Mouse (Mus musculus): ENCODE results near the gene Gm49336. TPM values are rescaled to one million over a fixed set of nuclear protein-coding genes. Genes with fewer than 3 reads are reported as not detected.
A peak's percentile ranks its signal among the peaks of the same experiment; 100 is the strongest.

The Gm49336 gene
- total and polyA plus RNA-seq, 2 experiments from 2014 or later = 33.1 to 78.3 TPM

DNA sequence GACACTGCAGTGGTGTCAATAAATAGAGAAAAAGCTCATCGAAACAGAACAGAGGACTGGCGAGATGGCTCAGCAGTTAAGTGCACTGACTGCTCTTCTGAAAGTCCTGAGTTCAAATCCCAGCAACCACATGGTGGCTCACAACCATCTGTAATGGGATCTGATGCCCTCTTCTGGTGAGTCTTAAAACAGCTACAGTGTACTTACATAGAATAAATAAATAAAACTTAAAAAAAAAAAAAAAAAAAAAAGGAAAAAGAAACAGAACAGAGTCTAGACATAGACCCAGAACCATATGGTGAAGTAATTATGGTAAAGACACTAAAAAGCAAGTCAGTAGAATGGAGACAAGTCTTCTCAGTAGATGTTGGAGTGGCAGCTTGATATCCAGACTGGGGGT, 70.0 kb downstream of the Gm49336 start:
- ATAC-seq = no peak
- DNase-seq (ENCODE audit: low spot score) = no peak
- no peak overlapping the region for H3K4me2 ChIP-seq (ENCODE audit: low read depth, low read length)
- no peaks in the 10 kb centered on the region; the same call in 1 of the 2 replicates for H3K4me1 ChIP-seq (ENCODE audit: insufficient read depth, low read length)
- H3K9ac ChIP-seq (replicated peaks; ENCODE audit: low read length) = no peak overlapping the region
- H3K36me3 ChIP-seq (ENCODE audit: insufficient read depth, low read length) = no peaks in the 10 kb centered on the region
- H3K27me3 ChIP-seq (ENCODE audit: insufficient read depth, low read length) = no peaks in the 10 kb centered on the region
- H3K9me3 ChIP-seq (ENCODE audit: low read length) = no peaks in the 10 kb centered on the region
- peak; percentile 17; the same call in 1 of the 2 replicates for TF ChIP-seq CTCF (IDR thresholded peaks at IDR 0.05; ENCODE audit: low read depth)
- WGBS = 93% methylated on average over 2 of the region's 2 CpGs
- H3K27ac ChIP-seq = no peak overlapping the region
- H3K4me3 ChIP-seq (ENCODE audit: low read length) = no peak overlapping the region

GRCm38 (mm10) chr14:60178571-60178955, 72.7 kb downstream of the Gm49336 start:
- H3K9ac ChIP-seq (replicated peaks; ENCODE audit: low read length) = no peak overlapping the region
- no peak for TF ChIP-seq CTCF (IDR thresholded peaks at IDR 0.05; ENCODE audit: low read depth)
- no peaks in the 10 kb centered on the region; the same call in 1 of the 2 replicates for H3K4me1 ChIP-seq (ENCODE audit: insufficient read depth, low read length)
- no peaks in the 10 kb centered on the region for H3K9me3 ChIP-seq (ENCODE audit: low read length)
- H3K4me3 ChIP-seq (ENCODE audit: low read length) = peak overlapping the region; percentile 80; the same call in 1 of the 2 replicates
- DNase-seq (ENCODE audit: low spot score) = no peak
- no peaks in the 10 kb centered on the region for H3K27me3 ChIP-seq (ENCODE audit: insufficient read depth, low read length)
- no peak overlapping the region for H3K27ac ChIP-seq
- H3K36me3 ChIP-seq (ENCODE audit: insufficient read depth, low read length) = no peaks in the 10 kb centered on the region
- WGBS = 54% methylated on average over 2 of the region's 2 CpGs
- H3K4me2 ChIP-seq (ENCODE audit: low read depth, low read length) = peak overlapping the region; percentile 93
- no peak for ATAC-seq

DNA sequence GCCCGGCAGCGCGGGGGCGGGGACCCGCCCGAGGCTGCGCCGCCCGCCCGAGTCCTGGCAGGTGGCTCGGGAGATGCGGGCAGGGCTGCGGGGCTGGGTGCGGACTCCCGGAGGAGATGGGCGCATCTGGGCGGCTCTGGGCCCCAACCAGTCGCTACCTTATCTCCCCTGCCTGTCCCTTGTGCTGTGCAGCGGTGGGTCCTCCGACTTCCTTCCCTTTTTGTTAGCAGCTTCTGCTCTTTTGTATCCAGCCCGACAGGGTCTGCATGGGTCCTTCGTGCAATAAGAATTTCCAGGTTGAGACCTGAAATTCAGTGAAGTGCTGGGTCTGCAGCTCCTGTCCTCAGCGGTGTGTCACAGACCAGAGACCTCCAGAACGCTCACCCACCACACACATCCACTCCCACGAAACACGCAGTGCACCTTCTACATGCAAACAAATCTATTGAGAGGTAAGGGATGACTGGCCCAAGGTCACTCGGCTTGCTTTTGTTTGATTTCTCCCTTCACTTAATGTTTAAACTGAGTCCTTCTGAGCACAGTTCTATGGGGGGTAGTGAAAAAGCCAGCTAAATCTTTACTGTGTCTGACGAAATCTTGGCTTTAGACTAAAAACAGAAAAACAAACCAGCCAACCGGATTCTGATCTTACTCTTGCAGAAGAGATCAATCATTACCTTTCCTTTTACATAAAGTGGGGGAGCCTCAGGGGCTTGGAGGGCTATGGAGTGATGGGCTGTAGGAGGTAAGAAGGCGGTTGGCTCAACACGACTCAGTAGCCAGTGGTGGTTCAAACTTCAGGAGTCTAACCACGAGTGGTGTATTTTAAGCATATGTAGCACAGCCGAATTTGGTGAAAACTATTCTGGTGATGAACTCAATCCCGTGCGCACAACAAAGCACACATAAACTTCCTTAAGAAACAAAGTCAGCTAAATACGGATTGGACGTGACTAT, 73.4 kb downstream of the Gm49336 start:
- Histone ChIP-seq H3K27me3 (ENCODE audit: insufficient read depth, low read length) (no peaks in the 10 kb centered on the region), H3K4me3 (ENCODE audit: low read length) (peak overlapping the region; percentile 80), H3K9me3 (ENCODE audit: low read length) (no peaks in the 10 kb centered on the region), H3K36me3 (ENCODE audit: insufficient read depth, low read length) (no peaks in the 10 kb centered on the region), H3K4me2 (ENCODE audit: low read depth, low read length) (peak overlapping the region; percentile 93), H3K9ac (replicated peaks; ENCODE audit: low read length) (peak overlapping the region; percentile 87), H3K4me1 (ENCODE audit: insufficient read depth, low read length) (no peaks in the 10 kb centered on the region; the same call in 1 of the 2 replicates), H3K27ac (peak overlapping the region; percentile 92)
- ATAC-seq (peak; percentile 12), DNase-seq (ENCODE audit: low spot score) (no peak)
- WGBS = 15% methylated on average over 37 of the region's 37 CpGs
- TF ChIP-seq CTCF (IDR thresholded peaks at IDR 0.05; ENCODE audit: low read depth) = no peak

DNA sequence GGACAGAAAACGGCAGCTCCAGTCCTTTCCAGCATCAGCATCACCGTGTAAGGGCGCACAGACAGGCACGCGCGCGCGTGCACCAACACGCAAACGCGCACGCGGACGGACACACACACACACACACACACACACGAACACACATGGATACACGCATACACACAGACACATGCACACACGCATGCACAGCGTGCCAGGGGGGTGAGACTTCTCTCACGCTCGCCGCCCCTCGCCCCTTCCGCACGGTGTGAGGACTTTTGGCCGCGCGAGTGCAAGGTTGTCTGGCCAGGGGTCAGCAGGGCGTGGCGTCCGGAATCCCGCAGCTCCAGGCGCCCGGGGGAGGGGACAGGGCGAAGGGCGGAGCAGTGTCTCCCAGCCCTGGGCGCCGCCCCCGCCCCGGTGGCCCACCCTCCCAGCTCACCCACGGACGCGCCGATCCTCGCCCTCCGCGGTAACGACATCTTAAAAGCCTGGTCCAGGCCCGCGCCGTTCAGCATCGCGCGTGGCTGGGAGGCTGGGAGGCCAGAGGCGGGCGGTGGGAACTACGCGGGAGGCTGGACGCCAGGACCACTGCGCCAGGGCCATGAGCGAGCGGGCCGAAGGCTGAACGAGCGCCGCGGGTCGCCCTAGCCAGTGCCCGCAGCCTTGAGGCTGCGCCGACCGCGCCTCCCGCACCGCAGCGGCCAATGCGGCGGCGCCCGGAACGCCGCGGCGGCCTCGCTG, 74.3 kb downstream of the Gm49336 start:
- TF ChIP-seq CTCF (IDR thresholded peaks at IDR 0.05; ENCODE audit: low read depth) = no peak
- Histone ChIP-seq H3K4me3 (ENCODE audit: low read length) (peak overlapping the region; percentile 80), H3K27me3 (ENCODE audit: insufficient read depth, low read length) (no peaks in the 10 kb centered on the region), H3K9me3 (ENCODE audit: low read length) (no peaks in the 10 kb centered on the region), H3K4me1 (ENCODE audit: insufficient read depth, low read length) (no peaks in the 10 kb centered on the region; the same call in 1 of the 2 replicates), H3K4me2 (ENCODE audit: low read depth, low read length) (peak overlapping the region; percentile 93), H3K36me3 (ENCODE audit: insufficient read depth, low read length) (no peaks in the 10 kb centered on the region), H3K27ac (peak overlapping the region; percentile 92), H3K9ac (replicated peaks; ENCODE audit: low read length) (peak overlapping the region; percentile 87)
- DNase-seq (ENCODE audit: low spot score) (peak; percentile 87), ATAC-seq (peak; percentile 87)
- under 1% methylated on average over 73 of the region's 84 CpGs for WGBS

GRCm38 (mm10) chr14:60176469-60176890, 74.8 kb downstream of the Gm49336 start:
- Histone ChIP-seq H3K4me1 (ENCODE audit: insufficient read depth, low read length) (no peaks in the 10 kb centered on the region; the same call in 1 of the 2 replicates), H3K9ac (replicated peaks; ENCODE audit: low read length) (peak overlapping the region; percentile 87), H3K27me3 (ENCODE audit: insufficient read depth, low read length) (no peaks in the 10 kb centered on the region), H3K9me3 (ENCODE audit: low read length) (no peaks in the 10 kb centered on the region), H3K36me3 (ENCODE audit: insufficient read depth, low read length) (no peaks in the 10 kb centered on the region), H3K4me2 (ENCODE audit: low read depth, low read length) (peak overlapping the region; percentile 93), H3K4me3 (ENCODE audit: low read length) (peak overlapping the region; percentile 80), H3K27ac (peak overlapping the region; percentile 92; the same call in 1 of the 2 replicates)
- no peak for TF ChIP-seq CTCF (IDR thresholded peaks at IDR 0.05; ENCODE audit: low read depth)
- DNase-seq (ENCODE audit: low spot score) (no peak), ATAC-seq (no peak)
- 27% methylated on average over 9 of the region's 9 CpGs for WGBS

- WGBS = 44% methylated on average over 12 of the region's 12 CpGs
- no peaks in the 10 kb centered on the region for H3K27me3 ChIP-seq (ENCODE audit: insufficient read depth, low read length)
- no peak for TF ChIP-seq CTCF (IDR thresholded peaks at IDR 0.05; ENCODE audit: low read depth)
- no peak overlapping the region for H3K27ac ChIP-seq
- H3K4me2 ChIP-seq (ENCODE audit: low read depth, low read length) = no peak overlapping the region
- H3K4me1 ChIP-seq (ENCODE audit: insufficient read depth, low read length) = no peaks in the 10 kb centered on the region
- H3K4me3 ChIP-seq (ENCODE audit: low read length) = no peak overlapping the region
- DNase-seq (ENCODE audit: low spot score) (no peak), ATAC-seq (no peak)
- H3K9me3 ChIP-seq (ENCODE audit: low read length) = no peaks in the 10 kb centered on the region
- no peaks in the 10 kb centered on the region for H3K36me3 ChIP-seq (ENCODE audit: insufficient read depth, low read length)
- no peak overlapping the region for H3K9ac ChIP-seq (replicated peaks; ENCODE audit: low read length)
Measured at GRCm38 (mm10) chr14:60172286-60173055, 78.8 kb downstream of the Gm49336 start.

All from hindbrain, postnatal 0 days (tissue).